Mouse (Mus musculus) cerebellum, postnatal 25 days (tissue): ENCODE results near the gene Gipc2.
"Not testable (repeated sequence)": the region's sequence is repeated elsewhere in the genome, so short reads cannot be mapped to it uniquely, and the experiment has no call there.

Experiments
- DNase-seq, 2 experiments: peaks; one replicate each; pipeline ENCODE4 v3.0.0; 2021; ENCODE audit warnings: mixed read lengths in 2 of 2

The Gipc2 gene

GRCm38 (mm10) chr3:152166099-152166423, at the start of gene Gipc2:
TSS of gene Gipc2 (minus strand) at chr3:152166230.
- DNase-seq: no peak

DNA sequence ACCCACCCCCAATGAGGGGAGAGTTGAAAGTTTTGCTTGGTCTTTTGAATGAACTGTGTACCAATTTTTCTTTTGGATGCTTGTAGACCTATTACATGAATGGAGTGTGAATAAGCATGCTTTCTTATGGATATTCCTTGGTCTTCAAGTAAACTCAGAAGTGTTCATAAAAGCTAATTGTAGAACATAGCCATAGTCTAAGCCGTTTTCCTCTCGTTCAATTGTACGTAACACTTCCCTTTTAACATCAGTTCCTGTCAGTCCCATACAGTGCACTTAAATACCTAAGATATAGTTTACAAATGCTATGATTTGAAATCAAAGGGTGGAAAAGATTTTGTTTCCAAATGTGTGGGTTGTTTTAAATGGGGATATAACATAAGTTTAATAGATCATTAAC, 47.4 kb upstream of the Gipc2 start:
- no peak for DNase-seq

GRCm38 (mm10) chr3:152211731-152212279, 45.8 kb upstream of the Gipc2 start:
- no peak for DNase-seq

- peak; percentile 78 to 80 for DNase-seq
Observed at GRCm38 (mm10) chr3:152210728-152211391, 44.8 kb upstream of the Gipc2 start.

DNA sequence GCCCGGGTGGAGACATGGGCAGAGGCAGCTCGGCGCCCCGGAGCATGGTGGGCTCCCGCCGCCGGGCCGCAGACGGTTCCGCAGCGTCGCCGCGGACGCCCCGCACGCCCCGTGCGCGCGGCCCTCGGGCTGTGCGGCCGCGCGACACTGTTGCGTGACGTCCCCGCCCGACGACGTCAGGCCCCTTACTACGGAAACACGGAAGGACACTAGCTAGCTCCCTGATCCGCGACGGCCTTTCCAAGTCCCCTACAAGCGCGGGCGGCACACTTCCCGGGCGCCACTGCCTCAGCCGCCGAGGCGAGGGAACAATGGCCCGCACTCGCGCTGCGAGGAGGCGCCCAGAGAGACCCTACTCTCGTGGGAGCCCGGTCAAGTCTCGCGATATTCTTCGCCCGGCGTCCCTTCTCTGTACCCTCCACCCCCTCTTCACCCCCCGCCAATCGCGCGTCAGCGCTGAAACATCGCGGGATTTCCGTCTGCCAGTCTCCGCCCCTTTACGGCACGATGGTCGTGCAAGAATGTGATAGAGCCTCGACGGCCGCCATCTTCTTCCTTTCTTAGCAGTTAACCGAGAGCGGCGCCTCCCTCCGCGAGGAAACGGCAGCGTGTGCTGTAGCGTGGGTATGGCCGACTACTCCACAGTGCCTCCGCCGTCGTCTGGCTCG, 44.1 kb upstream of the Gipc2 start, which contains the start of the genes Dnajb4 and Fubp1:
Gene Dnajb4, minus strand, starts transcription at position 336 of the 668 bp plus-strand sequence.
Gene Fubp1, plus strand, starts transcription at position 456 of the 668 bp plus-strand sequence.
- peak; percentile 100 for DNase-seq

DNA sequence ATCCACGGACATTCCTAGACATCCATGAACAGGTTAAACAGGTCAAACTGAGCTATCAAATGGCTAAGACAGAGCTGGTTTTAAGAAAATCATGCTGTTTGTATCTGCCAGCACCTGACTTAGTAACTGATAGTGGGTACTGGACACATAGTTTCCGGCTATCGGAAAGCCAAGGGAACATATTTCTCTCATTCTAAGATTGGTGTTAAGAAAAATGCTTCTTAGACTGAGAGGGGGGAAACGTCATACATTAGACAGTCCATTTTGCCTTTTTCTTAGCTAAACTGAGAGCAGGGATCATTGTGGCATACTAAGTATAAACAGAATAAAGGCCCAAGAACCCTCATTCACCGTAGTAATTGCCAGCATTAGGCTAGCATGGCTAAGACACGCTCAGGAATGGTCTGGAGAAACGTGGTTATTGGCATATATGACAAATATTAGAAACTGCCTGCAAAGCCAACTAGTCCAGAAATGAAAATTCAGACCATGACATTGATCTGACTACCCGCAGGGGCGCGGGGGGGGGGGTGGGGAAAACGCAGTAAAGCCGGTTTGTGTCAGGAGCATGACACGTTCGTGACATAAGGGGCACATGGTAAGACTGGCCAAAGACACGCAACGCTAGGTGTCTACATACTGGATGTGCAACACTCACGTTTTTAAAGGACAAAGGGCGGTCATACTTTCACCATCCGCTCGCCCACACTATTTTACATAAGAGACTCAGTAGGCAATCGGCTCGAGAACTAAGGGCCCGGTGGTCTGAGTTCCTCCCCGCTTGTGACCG, 43.3 kb upstream of the Gipc2 start:
- DNase-seq: no peak

GRCm38 (mm10) chr3:152208096-152208885, 42.3 kb upstream of the Gipc2 start:
- peak in 1 of 2 experiments; percentile 12 for DNase-seq

GRCm38 (mm10) chr3:152207156-152207555, 41.1 kb upstream of the Gipc2 start:
- DNase-seq: no peak

DNA sequence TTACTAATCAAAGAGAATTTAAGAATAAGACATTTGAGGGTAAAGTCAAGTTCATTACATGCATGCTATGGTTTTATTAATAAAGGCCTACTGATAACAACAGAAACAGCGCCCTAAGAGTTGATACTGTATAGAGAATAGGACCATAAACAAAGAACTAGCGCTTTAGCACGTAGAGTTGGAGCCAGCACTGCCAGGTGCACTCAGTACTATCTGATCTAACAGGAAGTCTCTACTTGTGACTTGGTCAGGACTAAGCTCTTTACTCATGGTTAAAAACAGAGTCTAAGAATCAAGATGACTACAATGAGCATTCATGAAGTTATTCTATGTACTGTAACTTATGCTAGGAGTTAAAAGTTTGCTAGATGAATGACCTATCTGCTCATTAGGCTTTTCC, 38.5 kb upstream of the Gipc2 start:
- DNase-seq: no peak

GRCm38 (mm10) chr3:152203996-152204395, 38.0 kb upstream of the Gipc2 start:
- DNase-seq: no peak

DNA sequence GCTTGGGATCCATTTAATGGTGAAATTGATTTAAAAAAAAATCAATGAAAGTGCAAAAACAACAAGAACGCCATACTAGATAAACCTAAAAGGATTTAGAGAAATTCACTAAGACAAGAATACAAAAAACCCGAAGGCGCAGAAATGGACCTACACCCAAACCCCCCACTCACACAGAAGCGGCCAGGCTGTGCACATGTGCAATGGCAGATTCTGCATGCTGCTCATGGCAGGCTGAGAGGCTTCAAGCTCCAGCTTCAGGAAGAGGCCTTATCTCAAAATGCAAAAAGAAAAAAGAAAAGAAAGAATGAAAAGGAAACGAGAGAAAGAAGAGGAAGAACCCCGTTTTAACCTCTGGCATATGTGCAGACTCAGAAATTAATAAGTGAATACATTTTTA, 37.4 kb upstream of the Gipc2 start:
- DNase-seq: no peak

GRCm38 (mm10) chr3:152202942-152203341, 36.9 kb upstream of the Gipc2 start:
- DNase-seq: no peak

GRCm38 (mm10) chr3:152201651-152202050, 35.6 kb upstream of the Gipc2 start:
- no peak for DNase-seq

- no peak for DNase-seq
Observed at GRCm38 (mm10) chr3:152201181-152201580, 35.2 kb upstream of the Gipc2 start.

DNA sequence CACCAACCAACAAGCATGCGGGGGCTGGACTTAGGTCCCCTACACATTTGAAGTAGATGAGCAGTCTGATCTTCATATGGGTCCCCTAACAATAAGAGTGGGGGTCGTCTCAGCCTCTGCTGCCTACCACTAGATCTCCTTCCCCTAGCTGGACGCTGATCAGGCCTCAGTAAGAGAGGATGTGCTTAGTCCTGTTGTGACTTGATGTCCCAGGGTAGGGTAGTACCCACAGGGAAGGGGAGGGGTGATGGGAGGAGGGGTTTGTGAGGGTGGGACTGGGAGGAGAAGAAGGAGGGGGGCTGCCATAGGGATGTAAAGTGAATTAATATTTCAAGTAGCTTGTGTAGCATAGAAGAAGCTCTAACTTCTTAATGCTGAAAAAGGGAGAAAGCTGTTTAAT, 33.1 kb upstream of the Gipc2 start:
- DNase-seq: no peak

GRCm38 (mm10) chr3:152197246-152197645, 31.2 kb upstream of the Gipc2 start:
- DNase-seq: not testable (repeated sequence)

- DNase-seq: peak; percentile 84 to 88
Observed at GRCm38 (mm10) chr3:152193635-152194097, 27.6 kb upstream of the Gipc2 start.

- DNase-seq: no peak
Observed at GRCm38 (mm10) chr3:152193177-152193576, 27.1 kb upstream of the Gipc2 start.

DNA sequence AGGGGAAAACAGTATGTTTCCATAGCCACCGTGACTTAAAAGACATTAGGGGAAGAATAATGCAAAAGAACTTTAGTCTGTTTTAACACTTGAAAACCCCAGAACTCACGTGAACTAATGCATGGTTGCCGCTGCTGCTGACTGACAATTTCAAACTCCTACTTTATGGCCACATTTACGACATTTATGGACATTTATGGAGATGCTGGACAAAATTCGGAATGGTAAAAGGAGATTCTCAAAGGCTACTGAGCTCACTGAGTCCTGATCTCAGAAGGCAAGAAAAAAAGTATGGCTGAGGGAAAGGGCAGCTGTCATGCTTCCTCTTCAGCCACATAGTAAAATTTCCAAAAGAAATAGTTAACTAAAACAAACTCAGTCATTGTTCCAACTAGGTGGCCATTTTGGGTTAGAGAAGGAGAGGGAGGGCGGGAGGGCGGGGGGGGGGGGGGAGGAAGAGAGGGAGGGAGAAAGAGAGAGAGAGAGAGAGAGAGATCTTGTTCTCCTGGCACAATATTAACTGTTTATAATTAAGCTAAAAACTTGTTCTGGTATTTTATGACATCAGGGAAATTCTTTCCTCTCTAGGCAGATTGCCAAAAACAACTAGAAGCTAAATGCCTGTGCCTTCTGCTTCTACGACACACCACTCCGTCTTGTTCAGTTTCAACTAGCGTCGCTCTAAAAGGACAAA, 26.4 kb upstream of the Gipc2 start:
- DNase-seq: no peak

DNA sequence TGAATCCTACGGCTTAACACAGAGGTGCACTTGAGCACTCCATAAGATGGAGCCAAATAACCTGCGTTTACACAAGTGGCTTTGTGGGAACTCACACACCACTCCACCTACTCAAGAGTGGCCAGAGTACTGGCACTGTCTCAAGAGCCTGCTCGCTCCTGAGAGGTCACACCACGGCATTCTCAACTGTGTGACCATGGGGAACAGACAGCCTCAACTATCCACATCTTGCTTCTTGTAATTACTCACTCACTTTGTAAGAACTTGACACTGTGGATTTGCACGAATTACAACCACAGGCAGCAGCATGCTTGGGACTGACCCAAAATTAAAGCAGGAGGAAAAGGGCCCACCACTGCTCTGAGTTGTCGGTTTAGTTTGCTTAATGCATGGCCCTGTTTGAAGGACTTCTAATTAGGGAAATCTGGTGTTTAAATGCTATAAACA, 25.8 kb upstream of the Gipc2 start:
- DNase-seq: peak; percentile 29 to 41

- peak in 1 of 2 experiments; percentile 20 for DNase-seq
Observed at GRCm38 (mm10) chr3:152190679-152191477, 24.8 kb upstream of the Gipc2 start.
